Mouse (Mus musculus): ENCODE data around the gene Asic2. TPM values are rescaled to one million over a fixed set of nuclear protein-coding genes. Genes with fewer than 3 reads are reported as not detected.

Gene Asic2
- polyA plus RNA-seq, 1 experiment from 2014 or later = 1.7 TPM

GRCm38 (mm10) chr11:81080076-81080805, 888.0 kb downstream of the Asic2 start:
- Histone ChIP-seq H3K27ac (replicated peaks) (no peak overlapping the region), H3K9me3 (replicated peaks) (no peaks in the 10 kb centered on the region), H3K4me3 (no peak overlapping the region), H3K27me3 (ENCODE audit: low read depth, poor library complexity, severe bottlenecking) (no peaks in the 10 kb centered on the region), H3K4me1 (peaks cover 15% of the 10 kb centered on the region), H3K36me3 (no peaks in the 10 kb centered on the region)
- 70% methylated on average over 11 of the region's 11 CpGs for WGBS
- DNase-seq (ENCODE audit: low spot score) = no peak

GRCm38 (mm10) chr11:81079237-81079636, 889.0 kb downstream of the Asic2 start:
- 82% methylated on average over 3 of the region's 3 CpGs for WGBS
- Histone ChIP-seq H3K4me3 (no peak overlapping the region), H3K27ac (replicated peaks) (no peak overlapping the region), H3K27me3 (ENCODE audit: low read depth, poor library complexity, severe bottlenecking) (no peaks in the 10 kb centered on the region), H3K36me3 (no peaks in the 10 kb centered on the region), H3K9me3 (replicated peaks) (no peaks in the 10 kb centered on the region), H3K4me1 (peaks cover 21% of the 10 kb centered on the region)
- no peak for DNase-seq (ENCODE audit: low spot score)

- H3K27ac ChIP-seq (replicated peaks) = no peak overlapping the region
- H3K4me3 ChIP-seq = no peak overlapping the region
- DNase-seq (ENCODE audit: low spot score) = no peak
- H3K9me3 ChIP-seq (replicated peaks) = no peaks in the 10 kb centered on the region
- no peaks in the 10 kb centered on the region for H3K27me3 ChIP-seq (ENCODE audit: low read depth, poor library complexity, severe bottlenecking)
- H3K36me3 ChIP-seq = no peaks in the 10 kb centered on the region
- H3K4me1 ChIP-seq = peaks cover 11% of the 10 kb centered on the region
- 91% methylated on average over 4 of the region's 4 CpGs for whole genome bisulfite sequencing
These were observed 896.4 kb downstream of the Asic2 start for GRCm38 (mm10) chr11:81071836-81072235.

DNA sequence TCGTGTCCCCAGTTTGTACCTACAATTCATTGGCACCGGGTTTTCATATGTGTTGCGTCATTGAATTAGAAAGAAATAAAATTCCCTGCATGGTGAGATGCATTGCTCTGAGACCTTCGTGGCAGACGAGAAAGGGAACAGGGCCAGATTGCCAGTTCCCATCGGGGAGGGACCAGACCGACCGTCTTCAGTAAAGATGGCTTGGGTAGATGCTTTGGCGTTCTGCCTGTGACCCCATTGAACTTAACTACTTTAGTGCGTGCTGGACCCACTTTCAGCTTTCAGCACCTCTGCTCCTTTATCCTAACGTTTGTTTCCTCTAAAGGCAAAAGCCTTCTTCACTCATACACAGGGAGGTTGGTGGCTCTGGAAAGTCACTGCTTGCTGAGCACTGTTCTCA, 902.9 kb downstream of the Asic2 start:
- H3K36me3 ChIP-seq = no peaks in the 10 kb centered on the region
- no peak overlapping the region for H3K4me3 ChIP-seq
- no peak for DNase-seq (ENCODE audit: low spot score)
- H3K27ac ChIP-seq (replicated peaks) = no peak overlapping the region
- H3K4me1 ChIP-seq = peaks cover 5% of the 10 kb centered on the region; the same call in 1 of the 2 replicates
- H3K27me3 ChIP-seq (ENCODE audit: low read depth, poor library complexity, severe bottlenecking) = no peaks in the 10 kb centered on the region
- 90% methylated on average over 11 of the region's 11 CpGs for WGBS
- no peaks in the 10 kb centered on the region for H3K9me3 ChIP-seq (replicated peaks)

DNA sequence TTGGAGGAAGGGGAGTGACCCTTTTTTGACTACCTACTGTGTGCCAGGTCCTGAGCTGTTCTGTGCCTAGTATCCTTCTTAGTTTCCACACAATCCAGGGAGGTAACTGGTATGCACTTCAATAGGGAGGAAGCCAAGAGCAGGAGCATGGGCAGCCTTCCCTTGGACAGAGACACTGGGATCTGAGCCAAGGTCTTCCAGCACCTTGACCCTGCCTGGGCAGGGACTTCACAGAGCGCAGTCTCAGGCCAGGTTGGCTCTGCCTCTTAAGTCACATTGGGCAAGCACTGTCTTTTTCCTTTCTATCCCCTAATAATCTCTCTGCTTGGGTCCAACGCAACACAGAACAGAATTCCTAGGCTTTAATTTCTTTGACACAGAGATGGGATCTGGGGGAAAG, 904.3 kb downstream of the Asic2 start:
- 0 out of 2 replicates have a peak, but pooled peaks cover 1% of the 10 kb centered on the region for H3K4me1 ChIP-seq
- 90% methylated on average over 2 of the region's 2 CpGs for WGBS
- no peak for DNase-seq (ENCODE audit: low spot score)
- H3K27ac ChIP-seq (replicated peaks) = no peak overlapping the region
- no peaks in the 10 kb centered on the region for H3K27me3 ChIP-seq (ENCODE audit: low read depth, poor library complexity, severe bottlenecking)
- H3K4me3 ChIP-seq = no peak overlapping the region
- H3K9me3 ChIP-seq (replicated peaks) = no peaks in the 10 kb centered on the region
- H3K36me3 ChIP-seq = no peaks in the 10 kb centered on the region

GRCm38 (mm10) chr11:81060077-81060476, 908.2 kb downstream of the Asic2 start:
- Histone ChIP-seq H3K27ac (replicated peaks) (no peak overlapping the region), H3K4me1 (no peaks in the 10 kb centered on the region), H3K36me3 (no peaks in the 10 kb centered on the region), H3K4me3 (no peak overlapping the region), H3K27me3 (ENCODE audit: low read depth, poor library complexity, severe bottlenecking) (no peaks in the 10 kb centered on the region), H3K9me3 (replicated peaks) (no peaks in the 10 kb centered on the region)
- WGBS = 93% methylated on average over 2 of the region's 2 CpGs
- no peak for DNase-seq (ENCODE audit: low spot score)

DNA sequence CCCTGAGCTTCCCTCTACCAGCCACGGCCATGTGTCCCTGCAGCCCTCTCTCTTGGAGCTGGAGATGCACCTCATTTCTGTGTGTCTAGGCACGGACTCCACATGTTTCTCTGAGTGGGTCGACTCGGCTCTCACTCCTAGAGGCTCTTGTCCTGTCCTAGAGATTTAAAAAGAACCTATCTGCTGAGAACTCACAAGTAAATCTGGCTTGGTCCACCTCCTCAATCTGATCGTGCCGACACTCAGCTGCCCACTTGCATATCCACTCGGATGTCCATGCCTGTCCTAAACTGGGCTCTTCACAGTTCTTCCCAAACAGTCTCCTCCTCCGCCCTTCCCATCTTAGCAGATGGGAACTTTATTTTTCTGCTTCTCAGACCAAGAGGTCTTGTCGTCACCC, 908.7 kb downstream of the Asic2 start:
- H3K27ac ChIP-seq (replicated peaks) = no peak overlapping the region
- no peaks in the 10 kb centered on the region for H3K36me3 ChIP-seq
- no peaks in the 10 kb centered on the region for H3K9me3 ChIP-seq (replicated peaks)
- 88% methylated on average over 9 of the region's 9 CpGs for WGBS
- no peak for DNase-seq (ENCODE audit: low spot score)
- H3K27me3 ChIP-seq (ENCODE audit: low read depth, poor library complexity, severe bottlenecking) = no peaks in the 10 kb centered on the region
- H3K4me1 ChIP-seq = no peaks in the 10 kb centered on the region
- no peak overlapping the region for H3K4me3 ChIP-seq

DNA sequence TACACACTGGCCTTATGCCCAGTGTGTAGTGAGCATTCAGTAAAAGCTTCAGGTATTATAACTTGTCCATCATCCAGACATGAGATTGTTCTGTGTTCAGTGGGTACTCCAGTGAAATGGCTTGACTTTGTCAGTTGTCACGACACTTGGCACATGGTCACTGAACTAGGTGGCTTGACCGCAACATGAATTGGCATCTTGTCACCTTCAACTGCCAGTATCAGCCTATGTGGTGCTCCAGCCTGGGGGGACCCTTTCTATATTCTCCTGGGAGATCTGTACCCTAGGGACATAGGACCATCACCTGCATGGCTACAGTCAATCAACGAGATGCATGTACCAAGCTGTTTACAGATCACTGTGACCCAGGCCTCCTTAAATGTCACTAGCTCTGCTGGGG, 910.8 kb downstream of the Asic2 start:
- Histone ChIP-seq H3K36me3 (no peaks in the 10 kb centered on the region), H3K4me3 (no peak overlapping the region), H3K27ac (replicated peaks) (no peak overlapping the region), H3K4me1 (no peaks in the 10 kb centered on the region), H3K27me3 (ENCODE audit: low read depth, poor library complexity, severe bottlenecking) (no peaks in the 10 kb centered on the region), H3K9me3 (replicated peaks) (no peaks in the 10 kb centered on the region)
- DNase-seq (ENCODE audit: low spot score) = no peak
- 95% methylated on average over 3 of the region's 3 CpGs for WGBS

DNA sequence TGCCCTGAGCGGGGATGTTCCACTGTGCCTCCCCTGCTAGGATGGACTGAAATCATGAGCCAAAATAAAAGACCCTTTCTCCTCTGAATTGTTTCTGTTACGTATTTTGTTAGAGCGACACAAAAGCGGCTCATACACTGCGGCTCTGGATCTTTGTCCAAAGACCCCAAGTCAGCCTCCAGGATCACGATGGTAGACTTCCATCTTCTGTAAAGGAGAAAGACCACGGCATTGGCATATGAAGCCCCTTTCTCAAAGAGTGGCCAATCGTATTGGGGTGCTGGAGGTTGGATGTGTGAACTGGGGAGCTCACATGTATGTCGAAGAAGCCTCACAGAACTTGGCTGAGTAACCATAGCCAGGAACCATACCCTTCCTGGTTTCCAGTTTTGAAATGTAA, 911.5 kb downstream of the Asic2 start:
- H3K36me3 ChIP-seq = no peaks in the 10 kb centered on the region
- DNase-seq (ENCODE audit: low spot score) = no peak
- H3K4me3 ChIP-seq = no peak overlapping the region
- H3K4me1 ChIP-seq = no peaks in the 10 kb centered on the region
- no peaks in the 10 kb centered on the region for H3K9me3 ChIP-seq (replicated peaks)
- 92% methylated on average over 9 of the region's 9 CpGs for WGBS
- no peak overlapping the region for H3K27ac ChIP-seq (replicated peaks)
- no peaks in the 10 kb centered on the region for H3K27me3 ChIP-seq (ENCODE audit: low read depth, poor library complexity, severe bottlenecking)

- no peak overlapping the region for H3K27ac ChIP-seq (replicated peaks)
- H3K4me3 ChIP-seq = no peak overlapping the region
- no peaks in the 10 kb centered on the region for H3K27me3 ChIP-seq (ENCODE audit: low read depth, poor library complexity, severe bottlenecking)
- no peaks in the 10 kb centered on the region for H3K9me3 ChIP-seq (replicated peaks)
- no peak for DNase-seq (ENCODE audit: low spot score)
- no peaks in the 10 kb centered on the region for H3K4me1 ChIP-seq
- H3K36me3 ChIP-seq = no peaks in the 10 kb centered on the region
- 84% methylated on average over 12 of the region's 12 CpGs for WGBS
These were observed 912.7 kb downstream of the Asic2 start for GRCm38 (mm10) chr11:81055446-81056145.

DNA sequence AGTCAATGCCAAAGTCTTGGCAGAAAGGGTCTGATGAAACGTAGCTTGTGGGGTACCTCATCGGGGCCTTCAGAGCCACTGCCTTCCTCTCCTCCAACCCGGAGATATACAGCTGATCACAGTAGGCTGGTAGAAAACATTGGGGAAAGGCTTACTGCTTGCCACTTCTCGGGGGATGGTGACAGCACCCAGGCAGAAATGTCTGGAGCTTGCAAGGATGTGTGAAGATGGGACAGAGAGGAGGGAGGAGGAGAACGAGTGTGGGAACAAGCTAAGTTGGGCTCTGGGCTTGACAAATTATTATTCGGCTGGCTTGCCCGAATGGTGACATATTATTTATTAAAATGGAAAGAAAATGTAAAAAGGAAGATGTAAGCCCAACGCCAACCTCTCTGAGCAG, 914.4 kb downstream of the Asic2 start:
- Histone ChIP-seq H3K4me1 (peaks cover 10% of the 10 kb centered on the region), H3K4me3 (no peak overlapping the region), H3K36me3 (no peaks in the 10 kb centered on the region), H3K27me3 (ENCODE audit: low read depth, poor library complexity, severe bottlenecking) (no peaks in the 10 kb centered on the region), H3K27ac (replicated peaks) (no peak overlapping the region), H3K9me3 (replicated peaks) (no peaks in the 10 kb centered on the region)
- DNase-seq (ENCODE audit: low spot score) = no peak
- WGBS = 91% methylated on average over 8 of the region's 8 CpGs

- Histone ChIP-seq H3K4me1 (peaks cover 10% of the 10 kb centered on the region), H3K27ac (replicated peaks) (no peak overlapping the region), H3K36me3 (no peaks in the 10 kb centered on the region), H3K4me3 (no peak overlapping the region), H3K9me3 (replicated peaks) (no peaks in the 10 kb centered on the region), H3K27me3 (ENCODE audit: low read depth, poor library complexity, severe bottlenecking) (no peaks in the 10 kb centered on the region)
- 49% methylated on average over 3 of the region's 3 CpGs for WGBS
- no peak for DNase-seq (ENCODE audit: low spot score)
These were observed 926.6 kb downstream of the Asic2 start for GRCm38 (mm10) chr11:81041671-81042070.

GRCm38 (mm10) chr11:81039976-81040375, 928.3 kb downstream of the Asic2 start:
- no peak overlapping the region for H3K27ac ChIP-seq (replicated peaks)
- H3K4me1 ChIP-seq = peaks cover 10% of the 10 kb centered on the region
- no peak for DNase-seq (ENCODE audit: low spot score)
- H3K9me3 ChIP-seq (replicated peaks) = no peaks in the 10 kb centered on the region
- H3K36me3 ChIP-seq = no peaks in the 10 kb centered on the region
- H3K27me3 ChIP-seq (ENCODE audit: low read depth, poor library complexity, severe bottlenecking) = no peaks in the 10 kb centered on the region
- 68% methylated on average over 5 of the region's 5 CpGs for WGBS
- H3K4me3 ChIP-seq = no peak overlapping the region
